Mouse (Mus musculus): ENCODE data around the gene Mia. TPM values are rescaled to one million over a fixed set of nuclear protein-coding genes. Genes with fewer than 3 reads are reported as not detected.

Mia gene
- total RNA-seq, 2 experiments from 2014 or later = 0.68 to 1.6 TPM

- TF ChIP-seq CTCF (IDR thresholded peaks at IDR 0.05) = no peak
- Histone ChIP-seq H3K4me3 (no peak overlapping the region), H3K27ac (no peak overlapping the region)
- DNase-seq (ENCODE audit: extremely low spot score in 1 of 2, low spot score in 2 of 2) = no peak
- intact Hi-C loops (cut with DNase I) = no loop called here
Observed at GRCm38 (mm10) chr7:27203730-27204449, 22.9 kb upstream of the Mia start.

- Histone ChIP-seq H3K4me3 (no peak overlapping the region), H3K27ac (no peak overlapping the region)
- intact Hi-C loops (cut with DNase I) = no loop called here
- no peak for DNase-seq (ENCODE audit: extremely low spot score in 1 of 2, low spot score in 2 of 2)
- TF ChIP-seq CTCF (IDR thresholded peaks at IDR 0.05) = no peak
Observed at GRCm38 (mm10) chr7:27198779-27199178, 17.8 kb upstream of the Mia start.

DNA sequence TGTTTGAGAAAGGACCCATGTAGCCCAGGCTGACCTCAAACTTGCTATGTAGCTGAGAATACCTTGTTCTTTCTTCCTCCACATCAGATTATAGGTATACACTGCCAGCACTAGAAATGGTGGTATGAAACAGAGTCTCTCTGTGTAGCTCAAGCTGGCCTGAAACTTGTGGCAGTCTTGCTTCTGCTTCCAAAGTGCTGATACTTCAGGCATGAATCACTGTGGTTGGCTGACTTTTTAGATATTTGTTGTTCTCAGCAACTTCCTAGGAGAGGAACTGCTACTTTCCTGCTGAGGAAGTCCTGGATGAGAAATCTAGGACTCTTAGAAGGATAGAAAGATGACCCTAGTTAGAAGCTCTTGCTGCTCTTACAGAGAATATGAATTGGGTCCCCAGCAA, 17.4 kb upstream of the Mia start:
- intact Hi-C loops (cut with DNase I) = no loop called here
- no peak for TF ChIP-seq CTCF (IDR thresholded peaks at IDR 0.05)
- Histone ChIP-seq H3K4me3 (no peak overlapping the region), H3K27ac (no peak overlapping the region)
- DNase-seq (ENCODE audit: extremely low spot score in 1 of 2, low spot score in 2 of 2) = no peak

- Histone ChIP-seq H3K4me3 (no peak overlapping the region), H3K27ac (no peak overlapping the region)
- intact Hi-C loops (cut with DNase I) = no loop called here
- TF ChIP-seq CTCF (IDR thresholded peaks at IDR 0.05) = no peak
- DNase-seq (ENCODE audit: extremely low spot score in 1 of 2, low spot score in 2 of 2) = no peak
Observed at GRCm38 (mm10) chr7:27197634-27198033, 16.7 kb upstream of the Mia start.

GRCm38 (mm10) chr7:27197136-27197535, 16.2 kb upstream of the Mia start:
- TF ChIP-seq CTCF (IDR thresholded peaks at IDR 0.05) = no peak
- no peak for DNase-seq (ENCODE audit: extremely low spot score in 1 of 2, low spot score in 2 of 2)
- Histone ChIP-seq H3K27ac (no peak overlapping the region), H3K4me3 (no peak overlapping the region)
- intact Hi-C loops (cut with DNase I) = no loop called here

GRCm38 (mm10) chr7:27195681-27196611, 15.0 kb upstream of the Mia start, which contains the start of the genes BC024978 and Snrpa:
Gene BC024978, plus strand, starts transcription at chr7:27195781.
Gene Snrpa, minus strand, starts transcription at chr7:27196271.
- peak; percentile 89 to 96 for DNase-seq (ENCODE audit: extremely low spot score in 1 of 2, low spot score in 2 of 2)
- peak within 1 kb of the TSS; percentile 95 for H3K27ac ChIP-seq
- peak within 1 kb of the TSS; percentile 89 for H3K4me3 ChIP-seq
- intact Hi-C loops (cut with DNase I) = loop anchor here (2.0 kb wide), 3 partner anchors 15 to 31 kb away; partner anchors contain the start of genes Egln2, Gm21983 and Mia
- TF ChIP-seq CTCF (IDR thresholded peaks at IDR 0.05) = no peak

GRCm38 (mm10) chr7:27193731-27194130, 12.8 kb upstream of the Mia start:
- no peak for TF ChIP-seq CTCF (IDR thresholded peaks at IDR 0.05)
- DNase-seq (ENCODE audit: extremely low spot score in 1 of 2, low spot score in 2 of 2) = no peak
- H3K4me3 ChIP-seq = no peak overlapping the region
- H3K27ac ChIP-seq = no peak overlapping the region
- intact Hi-C loops (cut with DNase I) = loop anchor here (2.0 kb wide), 3 partner anchors 13 to 33 kb away; partner anchors contain the start of genes Egln2, Gm21983 and Mia

DNA sequence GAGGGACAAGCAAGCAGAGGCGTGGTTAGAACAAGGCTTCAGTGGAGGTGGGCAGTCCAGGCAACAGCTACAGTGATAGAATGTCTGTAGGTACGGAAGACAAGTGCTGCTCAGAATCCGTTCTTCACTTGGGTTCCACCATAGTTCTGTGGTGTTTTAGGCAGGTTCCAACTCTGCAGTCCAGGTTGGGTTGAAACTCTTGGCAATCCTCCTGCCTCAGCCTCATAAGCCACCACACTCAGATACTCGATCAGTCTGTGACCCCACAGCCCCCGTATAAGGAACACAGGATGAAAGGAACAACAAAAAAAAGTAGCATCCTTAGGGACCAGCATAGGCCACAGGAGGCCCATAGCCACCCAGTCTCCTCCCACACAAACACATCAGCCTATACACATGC, 11.5 kb upstream of the Mia start:
- TF ChIP-seq CTCF (IDR thresholded peaks at IDR 0.05) = no peak
- no peak overlapping the region for H3K27ac ChIP-seq

DNA sequence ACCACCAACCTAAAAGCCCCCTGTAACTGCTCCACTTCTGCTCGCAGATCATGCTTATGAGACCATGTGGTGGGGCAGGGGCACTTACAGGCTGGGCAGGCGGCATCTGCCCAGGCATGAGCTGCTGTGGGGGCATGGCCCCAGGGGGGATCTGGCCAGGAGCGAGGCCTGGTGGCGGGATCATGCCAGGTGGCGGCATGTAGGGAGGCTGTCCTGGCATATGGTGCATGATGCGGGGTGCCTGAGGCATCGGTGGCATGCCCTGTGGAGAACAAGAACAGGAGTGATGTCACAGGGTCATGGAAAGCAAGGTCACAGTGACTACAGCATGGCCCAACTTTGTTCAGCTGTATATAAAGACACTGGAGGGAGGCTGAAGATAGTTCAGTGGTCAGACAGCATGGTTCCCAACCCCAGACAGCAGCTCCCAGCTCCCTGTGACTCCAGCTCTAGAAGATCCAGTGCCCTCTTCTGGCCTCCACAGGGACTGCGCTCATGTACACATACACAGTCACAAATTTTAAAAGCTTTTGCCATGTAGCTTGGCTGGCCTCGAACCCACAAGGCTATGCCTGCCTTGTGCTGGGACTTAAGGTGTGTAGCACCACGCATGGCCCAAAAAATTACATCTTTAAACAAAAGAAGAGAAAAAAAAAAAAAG, 8.4 kb upstream of the Mia start:
- Histone ChIP-seq H3K4me3 (no peak overlapping the region), H3K27ac (no peak overlapping the region)
- TF ChIP-seq CTCF (IDR thresholded peaks at IDR 0.05) = peak; percentile 29; the same call in 1 of the 2 replicates
- intact Hi-C loops (cut with DNase I) = no loop called here
- no peak for DNase-seq (ENCODE audit: extremely low spot score in 1 of 2, low spot score in 2 of 2)

More for the DNA sequence above, 11.5 kb upstream of the Mia start:
- DNase-seq (ENCODE audit: extremely low spot score in 1 of 2, low spot score in 2 of 2) = no peak
- no peak overlapping the region for H3K4me3 ChIP-seq
- intact Hi-C loops (cut with DNase I) = no loop called here

- intact Hi-C loops (cut with DNase I) = no loop called here
- no peak for TF ChIP-seq CTCF (IDR thresholded peaks at IDR 0.05)
- Histone ChIP-seq H3K4me3 (no peak overlapping the region), H3K27ac (no peak overlapping the region)
- DNase-seq (ENCODE audit: extremely low spot score in 1 of 2, low spot score in 2 of 2) = no peak
Observed at GRCm38 (mm10) chr7:27185986-27186385, 5.0 kb upstream of the Mia start.

DNA sequence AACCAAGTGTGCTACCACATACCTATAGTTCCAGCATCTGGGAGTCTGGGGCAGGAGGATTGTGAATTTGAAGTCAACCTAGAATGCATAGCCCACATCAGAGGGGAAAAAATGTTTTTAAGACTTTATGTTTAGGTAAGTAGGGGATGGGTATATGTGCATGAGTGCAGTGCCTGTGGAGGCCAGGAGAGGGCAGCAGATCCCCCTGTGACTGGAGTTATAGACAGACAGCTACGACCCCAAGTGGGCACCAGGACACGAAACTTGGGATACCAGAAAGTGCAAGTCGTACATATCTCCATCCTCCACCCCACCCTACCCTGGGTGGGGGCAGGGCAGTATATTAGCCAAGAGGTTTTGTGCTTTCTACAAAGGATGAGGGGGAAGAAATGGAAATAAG, 4.0 kb upstream of the Mia start:
- no peak overlapping the region for H3K4me3 ChIP-seq
- DNase-seq (ENCODE audit: extremely low spot score in 1 of 2, low spot score in 2 of 2) = no peak
- peak; percentile 55 for TF ChIP-seq CTCF (IDR thresholded peaks at IDR 0.05)
- H3K27ac ChIP-seq = no peak overlapping the region
- intact Hi-C loops (cut with DNase I) = no loop called here

All from left cerebral cortex, adult 2 months (tissue).